Mouse (Mus musculus) lung, embryonic 15.5 days (tissue): ENCODE data around the gene Plekha5. TPM values are rescaled to one million over a fixed set of nuclear protein-coding genes. Genes with fewer than 3 reads are reported as not detected.

Source experiments
- ATAC-seq: fragments of 200-750 bp; cut with Nextera tagmentation; 2 replicates; pipeline ENCODE4 v1.8.0; 2017; ENCODE audit warnings: moderate number of reproducible peaks, borderline replicate concordance; ENCODE audit not compliant: low FRiP score, low TSS enrichment; ENCODE audit errors: extremely low read depth
- H3K27ac ChIP-seq: fragments of 300-500 bp; sonication (generic); 2 replicates; pipeline ENCODE4 v1.5.1; 2015; ENCODE audit warnings: moderate library complexity, mild to moderate bottlenecking, inconsistent platforms
- H3K27me3 ChIP-seq: fragments of 300-500 bp; sonication (generic); 2 replicates; pipeline ENCODE4 v1.6.1; 2015; ENCODE audit warnings: inconsistent platforms
- H3K36me3 ChIP-seq: fragments of 300-500 bp; sonication (generic); 2 replicates; pipeline ENCODE4 v1.6.1; 2015; ENCODE audit warnings: inconsistent platforms
- H3K4me1 ChIP-seq: fragments of 300-500 bp; sonication (generic); 2 replicates; pipeline ENCODE4 v1.6.1; 2015; ENCODE audit warnings: inconsistent platforms
- H3K4me2 ChIP-seq: fragments of 300-500 bp; sonication (generic); 2 replicates; pipeline ENCODE4 v1.6.1; 2015; ENCODE audit warnings: inconsistent platforms, mild to moderate bottlenecking, moderate library complexity
- H3K4me3 ChIP-seq: fragments of 300-500 bp; sonication (generic); 2 replicates; pipeline ENCODE4 v1.5.1; 2015; ENCODE audit warnings: mild to moderate bottlenecking, inconsistent platforms
- H3K9ac ChIP-seq: fragments of 300-500 bp; sonication (generic); 2 replicates; pipeline ENCODE4 v1.6.1; 2015; ENCODE audit warnings: inconsistent platforms
- H3K9me3 ChIP-seq: fragments of 300-500 bp; sonication (generic); 2 replicates; pipeline ENCODE4 v1.6.1; 2016; ENCODE audit warnings: inconsistent platforms
- WGBS: fragments of 180-500 bp; shearing (Covaris S2); methylation state at CpG from one replicate; pipeline ENCODE4 v1.1.7; 2015; 5-methylcytosine and 5-hydroxymethylcytosine counted together
- polyA plus RNA-seq: library from polyadenylated mRNA; unstranded; fragments of >200 nt; fragmentation: Nextera tagmentation; extraction: Ambion mirVana; gene quantifications from 2 replicates; pipeline ENCODE4 v1.2.1, GENCODE M21; 2015

The Plekha5 gene
- polyA plus RNA-seq, 1 experiment from 2014 or later = 36.6 TPM

DNA sequence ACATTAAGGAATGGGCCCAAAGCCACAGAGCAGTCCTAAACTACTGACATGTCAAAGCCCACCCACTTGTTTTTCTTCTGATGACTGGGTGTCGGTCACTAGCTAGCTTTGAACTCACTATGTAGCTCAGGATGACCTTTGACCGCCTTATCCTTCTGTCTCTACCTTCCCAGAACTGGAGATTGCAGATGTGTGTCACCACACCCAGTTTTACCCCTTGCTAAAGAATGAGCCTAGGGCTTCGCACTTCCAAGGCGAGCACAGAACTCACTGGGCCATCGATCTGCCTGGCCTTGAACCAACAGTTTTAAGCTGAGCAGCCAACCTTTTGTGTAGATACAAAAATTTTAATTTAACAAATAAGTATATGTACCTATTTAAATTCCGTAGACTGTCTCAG, 184.8 kb downstream of the Plekha5 start:
- H3K9ac ChIP-seq = no peak overlapping the region
- WGBS = 88% methylated on average over 6 of the region's 6 CpGs
- H3K27ac ChIP-seq = no peak overlapping the region
- no peak overlapping the region for H3K4me2 ChIP-seq
- H3K27me3 ChIP-seq = no peaks in the 10 kb centered on the region
- H3K4me1 ChIP-seq = no peaks in the 10 kb centered on the region
- H3K4me3 ChIP-seq = no peak overlapping the region
- H3K9me3 ChIP-seq = no peaks in the 10 kb centered on the region
- ATAC-seq = no peak
- H3K36me3 ChIP-seq = no peaks in the 10 kb centered on the region

GRCm38 (mm10) chr6:140609533-140609932, 185.7 kb downstream of the Plekha5 start:
- Histone ChIP-seq H3K4me3 (no peak overlapping the region), H3K27ac (no peak overlapping the region), H3K4me2 (no peak overlapping the region), H3K9me3 (no peaks in the 10 kb centered on the region), H3K9ac (no peak overlapping the region), H3K27me3 (no peaks in the 10 kb centered on the region), H3K36me3 (no peaks in the 10 kb centered on the region), H3K4me1 (no peaks in the 10 kb centered on the region)
- 84% methylated on average over 4 of the region's 4 CpGs for WGBS
- no peak for ATAC-seq

DNA sequence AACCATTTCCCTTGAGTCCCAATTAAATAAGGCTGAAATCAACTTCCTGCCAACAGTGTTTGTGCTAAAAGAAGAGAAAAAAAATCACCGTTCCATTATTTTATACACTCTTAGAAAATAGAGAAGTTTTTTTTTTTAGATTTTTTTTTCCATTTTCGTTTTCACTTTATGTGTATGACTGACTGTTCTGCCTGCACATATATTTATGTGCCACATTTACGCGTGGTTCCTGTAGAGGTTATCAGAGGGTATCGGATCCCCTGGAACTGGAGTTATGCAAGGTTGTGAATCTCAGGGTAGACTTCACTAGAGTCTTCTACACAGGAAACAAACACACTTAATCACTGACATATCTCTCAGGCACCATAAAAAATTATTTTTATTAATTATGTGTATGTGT, 186.3 kb downstream of the Plekha5 start:
- H3K27me3 ChIP-seq = no peaks in the 10 kb centered on the region
- no peak overlapping the region for H3K9ac ChIP-seq
- no peak overlapping the region for H3K4me2 ChIP-seq
- no peaks in the 10 kb centered on the region for H3K9me3 ChIP-seq
- H3K4me3 ChIP-seq = no peak overlapping the region
- ATAC-seq = no peak
- no peaks in the 10 kb centered on the region for H3K36me3 ChIP-seq
- WGBS = 84% methylated on average over 5 of the region's 5 CpGs
- H3K4me1 ChIP-seq = no peaks in the 10 kb centered on the region
- H3K27ac ChIP-seq = no peak overlapping the region

GRCm38 (mm10) chr6:140611282-140611681, 187.4 kb downstream of the Plekha5 start:
- no peaks in the 10 kb centered on the region for H3K36me3 ChIP-seq
- 72% methylated on average over 4 of the region's 4 CpGs for WGBS
- H3K9ac ChIP-seq = no peak overlapping the region
- no peaks in the 10 kb centered on the region for H3K4me1 ChIP-seq
- no peak overlapping the region for H3K4me3 ChIP-seq
- no peak overlapping the region for H3K27ac ChIP-seq
- H3K27me3 ChIP-seq = no peaks in the 10 kb centered on the region
- no peak overlapping the region for H3K4me2 ChIP-seq
- ATAC-seq = no peak
- H3K9me3 ChIP-seq = no peaks in the 10 kb centered on the region

DNA sequence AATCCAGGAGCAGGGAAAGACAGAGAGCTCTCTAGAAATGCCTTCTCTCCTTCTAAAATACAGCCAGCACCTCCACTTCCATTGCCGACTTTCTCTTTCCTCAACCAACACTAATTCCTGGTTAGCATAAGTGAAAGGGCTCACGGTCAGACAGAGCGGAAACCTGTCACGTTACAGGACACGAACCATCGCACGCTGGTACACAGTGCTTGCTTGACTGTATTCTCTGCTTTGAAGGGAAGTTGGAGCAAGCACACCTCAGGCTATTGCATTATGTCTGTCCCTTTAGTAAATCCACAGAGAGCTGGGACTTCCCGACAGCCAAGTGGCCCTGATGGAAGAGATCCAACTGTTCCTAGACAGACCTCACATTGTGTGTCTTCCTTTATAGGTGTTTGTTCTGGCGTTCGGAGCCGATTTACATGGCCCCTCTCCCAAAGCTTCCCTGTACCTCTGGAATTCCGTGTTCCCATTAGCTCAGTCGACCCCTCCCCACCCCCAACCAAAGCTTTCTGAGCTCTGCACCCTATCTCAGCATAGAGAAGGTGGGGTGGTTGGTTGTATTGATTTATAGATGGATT, 188.1 kb downstream of the Plekha5 start:
- Histone ChIP-seq H3K9ac (no peak overlapping the region), H3K36me3 (no peaks in the 10 kb centered on the region), H3K27me3 (no peaks in the 10 kb centered on the region), H3K27ac (no peak overlapping the region), H3K4me3 (no peak overlapping the region), H3K9me3 (no peaks in the 10 kb centered on the region), H3K4me2 (no peak overlapping the region), H3K4me1 (no peaks in the 10 kb centered on the region)
- ATAC-seq = no peak
- WGBS = 66% methylated on average over 13 of the region's 13 CpGs

- ATAC-seq = no peak
- WGBS = 78% methylated on average over 3 of the region's 3 CpGs
- H3K27me3 ChIP-seq = no peaks in the 10 kb centered on the region
- no peak overlapping the region for H3K4me3 ChIP-seq
- H3K9me3 ChIP-seq = no peaks in the 10 kb centered on the region
- H3K9ac ChIP-seq = no peak overlapping the region
- H3K4me1 ChIP-seq = no peaks in the 10 kb centered on the region
- no peak overlapping the region for H3K4me2 ChIP-seq
- no peak overlapping the region for H3K27ac ChIP-seq
- no peaks in the 10 kb centered on the region for H3K36me3 ChIP-seq
Observed at GRCm38 (mm10) chr6:140613822-140614221, 190.0 kb downstream of the Plekha5 start.

DNA sequence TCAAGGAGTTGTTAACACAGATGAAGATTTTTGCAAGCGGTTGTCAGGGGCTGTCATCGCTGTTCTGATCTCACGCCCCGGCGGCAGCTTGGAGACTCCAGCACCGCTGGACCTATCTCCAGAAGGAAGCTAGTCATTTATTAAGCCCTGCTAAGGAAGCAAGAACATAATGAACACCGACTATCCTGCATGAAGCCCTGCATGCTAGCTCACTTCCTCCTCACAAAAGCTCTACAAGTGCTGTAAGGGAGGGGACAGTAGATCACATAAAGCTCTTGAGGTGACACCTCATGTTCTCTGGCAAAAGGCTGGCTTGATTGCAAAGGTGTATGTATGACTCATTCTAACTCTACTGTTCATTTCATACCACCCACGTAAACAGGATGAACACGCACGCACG, 190.9 kb downstream of the Plekha5 start:
- Histone ChIP-seq H3K9me3 (no peaks in the 10 kb centered on the region), H3K36me3 (no peaks in the 10 kb centered on the region), H3K27me3 (no peaks in the 10 kb centered on the region), H3K4me1 (no peaks in the 10 kb centered on the region), H3K4me3 (no peak overlapping the region), H3K4me2 (no peak overlapping the region), H3K27ac (no peak overlapping the region), H3K9ac (no peak overlapping the region)
- no peak for ATAC-seq
- WGBS = 64% methylated on average over 11 of the region's 11 CpGs

GRCm38 (mm10) chr6:140620531-140621349, 196.9 kb downstream of the Plekha5 start:
- ATAC-seq = no peak
- Histone ChIP-seq H3K4me3 (no peak overlapping the region), H3K27me3 (no peaks in the 10 kb centered on the region), H3K4me2 (no peak overlapping the region), H3K9me3 (no peaks in the 10 kb centered on the region), H3K4me1 (peaks cover 16% of the 10 kb centered on the region), H3K36me3 (no peaks in the 10 kb centered on the region), H3K9ac (no peak overlapping the region), H3K27ac (no peak overlapping the region)
- 60% methylated on average over 13 of the region's 13 CpGs for WGBS

- Histone ChIP-seq H3K27me3 (no peaks in the 10 kb centered on the region), H3K36me3 (no peaks in the 10 kb centered on the region), H3K9me3 (no peaks in the 10 kb centered on the region), H3K4me1 (peaks cover 24% of the 10 kb centered on the region), H3K9ac (no peak overlapping the region), H3K4me2 (no peak overlapping the region), H3K27ac (no peak overlapping the region), H3K4me3 (no peak overlapping the region)
- no peak for ATAC-seq
- 88% methylated on average over 1 of the region's 1 CpGs for WGBS
Observed at GRCm38 (mm10) chr6:140621622-140622021, 197.8 kb downstream of the Plekha5 start.

- Histone ChIP-seq H3K9ac (peak within 1 kb of the TSS; percentile 92), H3K9me3 (no peaks in the 10 kb centered on the region), H3K27ac (peak within 1 kb of the TSS; percentile 95), H3K4me3 (peak within 1 kb of the TSS; percentile 99), H3K4me1 (peaks cover 31% of the 10 kb centered on the region), H3K36me3 (no peaks in the 10 kb centered on the region), H3K27me3 (no peaks in the 10 kb centered on the region), H3K4me2 (peak within 1 kb of the TSS; percentile 68)
- no peak for ATAC-seq
- WGBS = 38% methylated on average over 30 of the region's 30 CpGs
Observed at GRCm38 (mm10) chr6:140622391-140623225, 198.8 kb downstream of the Plekha5 start, which contains the start of gene Aebp2. Gene Aebp2 (plus strand): TSS chr6:140622663.

DNA sequence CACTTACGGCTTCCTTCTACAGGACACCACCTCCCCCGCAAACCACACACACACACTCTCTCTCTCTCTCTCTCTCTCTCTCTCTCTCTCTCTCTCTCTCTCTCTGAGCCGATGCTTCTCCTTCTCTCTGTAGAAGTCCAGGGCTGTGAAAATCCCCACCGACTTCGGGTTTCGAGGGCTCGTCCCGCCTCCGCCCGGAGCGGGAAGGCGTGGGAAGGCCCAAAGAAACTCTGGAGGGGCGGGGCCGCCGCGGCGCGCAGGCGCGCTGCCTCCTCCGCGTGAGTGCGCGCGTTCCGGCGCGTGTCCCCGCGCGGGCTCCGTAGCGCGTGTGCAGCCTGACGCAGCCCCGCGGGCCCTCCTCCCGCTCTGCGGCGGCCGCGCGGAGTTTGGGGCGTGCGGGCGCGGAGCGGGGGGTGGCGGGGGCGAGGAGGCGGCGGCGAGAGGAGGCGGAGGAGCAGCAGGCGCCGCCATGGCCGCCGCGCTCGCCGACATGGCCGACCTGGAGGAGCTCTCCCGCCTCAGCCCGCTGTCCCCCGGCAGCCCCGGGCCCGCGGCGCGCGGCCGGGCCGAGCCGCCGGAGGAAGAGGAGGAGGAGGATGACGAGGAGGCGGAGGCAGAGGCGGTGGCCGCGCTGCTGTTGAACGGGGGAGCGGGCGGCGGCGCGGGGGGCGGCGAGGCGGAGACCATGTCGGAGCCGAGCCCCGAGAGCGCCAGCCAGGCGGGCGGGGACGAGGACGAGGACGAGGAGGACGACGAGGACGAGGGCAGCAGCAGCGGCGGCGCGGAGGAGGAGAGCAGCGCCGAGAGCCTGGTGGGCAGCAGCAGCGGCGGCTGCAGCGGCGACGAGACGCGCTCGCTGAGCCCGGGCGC, 199.6 kb downstream of the Plekha5 start:
- Histone ChIP-seq H3K36me3 (no peaks in the 10 kb centered on the region), H3K4me2 (peak overlapping the region; percentile 68), H3K9me3 (no peaks in the 10 kb centered on the region), H3K27me3 (no peaks in the 10 kb centered on the region), H3K9ac (peak overlapping the region; percentile 92), H3K4me1 (peaks cover 34% of the 10 kb centered on the region), H3K4me3 (peak overlapping the region; percentile 99), H3K27ac (peak overlapping the region; percentile 95)
- ATAC-seq = peak; percentile 94
- WGBS = under 1% methylated on average over 101 of the region's 117 CpGs
